Mouse (Mus musculus) right cerebral cortex, adult 18-20 months (tissue): ENCODE results near the gene Zswim4.
"Not testable (repeated sequence)": the region's sequence is repeated elsewhere in the genome, so short reads cannot be mapped to it uniquely, and the experiment has no call there.

Source experiments
- DNase-seq: peaks from one replicate; pipeline ENCODE4 v3.0.0; 2022; ENCODE audit warnings: mixed read lengths

The Zswim4 gene

DNA sequence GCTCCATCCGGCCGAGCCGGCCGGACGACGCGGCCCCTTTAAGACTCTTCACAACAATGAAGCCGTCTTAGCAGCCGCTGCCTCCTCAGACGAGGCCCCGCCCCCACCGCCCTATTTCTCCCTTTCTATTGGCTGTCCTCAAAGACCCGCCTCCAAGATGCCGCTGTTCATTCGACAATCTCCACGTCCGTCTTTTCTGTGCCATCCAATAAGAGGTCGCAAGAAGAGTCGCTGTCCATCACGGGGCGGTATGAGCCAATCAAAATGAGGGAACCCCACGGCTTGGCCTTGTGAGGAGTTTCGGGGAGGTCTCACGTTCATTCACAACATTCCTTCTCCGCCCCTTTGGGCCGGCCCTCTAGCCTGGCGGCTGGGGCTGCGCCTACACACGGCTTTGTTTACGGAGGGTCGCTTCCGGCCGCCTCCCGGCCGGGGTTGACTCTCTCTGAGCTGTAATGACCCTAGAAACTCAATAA, at the start of gene Zswim4:
TSS of gene Zswim4 (minus strand) at position 58 of the 476 bp plus-strand sequence.
- DNase-seq, result peak; percentile 99

DNA sequence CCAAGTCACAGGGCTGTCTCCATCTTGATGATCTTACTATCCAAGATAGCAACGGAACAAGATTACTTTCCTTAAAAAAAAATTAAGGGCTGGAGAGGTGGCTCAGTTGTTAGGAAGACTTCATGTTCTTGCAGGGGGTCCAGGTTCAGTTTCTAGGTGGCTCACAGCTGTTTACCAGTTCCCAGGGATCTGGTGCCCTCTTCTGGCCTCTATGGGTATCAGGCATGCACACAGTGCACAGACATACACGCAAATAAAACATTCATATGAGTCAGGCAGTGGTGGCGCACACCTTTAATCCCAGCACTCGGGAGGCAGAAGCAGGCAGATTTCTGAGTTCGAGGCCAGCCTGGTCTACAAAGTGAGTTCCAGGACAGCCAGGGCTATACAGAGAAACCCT, 48.8 kb upstream of the Zswim4 start:
- not testable (repeated sequence) for DNase-seq

DNA sequence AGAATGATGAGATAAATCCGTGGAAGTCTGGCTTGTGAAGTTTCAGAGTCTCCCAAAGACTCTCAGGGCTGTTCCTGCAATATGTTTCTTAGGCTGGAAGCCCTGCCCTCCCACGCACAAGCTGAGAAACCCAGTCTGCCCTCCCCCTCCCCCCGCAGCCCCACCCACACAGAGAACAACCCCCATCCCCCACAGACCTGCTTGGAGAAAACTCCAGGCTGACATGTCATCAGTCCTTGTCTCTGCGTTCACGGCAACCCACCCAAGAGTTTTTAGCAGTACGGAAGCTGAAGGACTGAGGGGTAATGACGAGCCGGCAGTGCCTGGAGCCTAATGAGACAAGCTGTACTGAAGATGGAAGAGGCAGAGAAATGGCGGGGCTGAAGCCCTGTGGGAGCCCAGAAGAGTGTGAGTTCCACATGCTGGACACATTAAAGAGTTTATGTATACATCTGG, 47.8 kb upstream of the Zswim4 start:
- DNase-seq, result peak; percentile 27

DNA sequence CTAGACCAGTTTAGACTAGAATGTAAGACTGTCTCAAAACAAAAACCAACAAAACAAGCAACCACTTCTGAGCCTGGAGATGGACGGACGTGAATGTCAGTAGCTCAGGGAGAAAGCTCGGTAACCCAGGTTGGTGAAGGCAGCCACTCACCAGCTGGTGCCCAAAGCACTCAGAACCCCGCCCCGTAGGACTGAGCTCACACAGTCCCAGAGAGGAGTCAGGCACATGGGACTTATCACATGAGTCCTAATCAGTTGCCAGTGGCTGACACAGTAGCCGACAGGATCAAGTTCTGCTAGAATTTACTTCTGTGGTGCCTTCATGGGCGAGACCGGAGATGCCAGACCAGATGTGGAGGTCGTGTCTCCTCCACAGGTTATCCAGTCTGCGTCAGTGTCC, 43.9 kb upstream of the Zswim4 start:
- no peak for DNase-seq

DNA sequence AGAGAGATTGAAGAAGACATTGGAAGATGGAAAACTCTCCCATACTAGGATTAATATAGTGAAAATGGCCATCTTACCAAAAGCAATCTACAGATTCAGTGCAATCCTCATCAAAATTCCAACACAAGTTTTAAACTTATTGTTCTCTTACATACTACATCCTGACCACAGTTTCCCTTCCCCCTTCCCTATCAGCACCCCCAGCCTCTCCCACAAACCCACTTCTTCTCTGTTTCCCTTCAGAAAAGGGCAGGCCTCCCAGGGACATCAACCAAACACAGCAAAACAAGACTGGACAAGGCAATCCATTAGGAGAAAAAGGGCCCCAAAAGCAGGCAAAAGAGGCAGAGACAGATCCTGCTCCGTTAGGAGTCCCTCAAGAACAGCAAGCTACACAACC, 39.6 kb upstream of the Zswim4 start:
- no peak for DNase-seq

DNA sequence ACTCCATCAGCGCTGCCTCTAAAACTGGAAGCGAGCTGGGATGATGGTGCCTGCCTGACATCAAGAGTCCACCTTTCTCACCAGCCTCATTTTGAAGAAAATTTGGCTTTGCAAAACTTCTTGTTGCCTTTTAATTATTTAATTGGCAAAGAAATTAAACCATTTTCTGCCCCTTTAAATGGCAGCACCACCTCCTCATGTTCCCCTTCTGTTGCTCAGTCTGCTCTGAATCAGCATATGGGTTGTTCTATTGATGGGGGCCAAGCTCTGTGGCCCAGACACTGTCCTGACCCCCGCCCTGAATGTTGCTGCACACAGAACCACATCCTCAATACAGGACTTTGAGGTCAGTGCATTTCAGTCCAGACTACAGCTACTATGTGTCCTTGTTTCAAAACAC, 37.1 kb upstream of the Zswim4 start:
- DNase-seq, result no peak

DNA sequence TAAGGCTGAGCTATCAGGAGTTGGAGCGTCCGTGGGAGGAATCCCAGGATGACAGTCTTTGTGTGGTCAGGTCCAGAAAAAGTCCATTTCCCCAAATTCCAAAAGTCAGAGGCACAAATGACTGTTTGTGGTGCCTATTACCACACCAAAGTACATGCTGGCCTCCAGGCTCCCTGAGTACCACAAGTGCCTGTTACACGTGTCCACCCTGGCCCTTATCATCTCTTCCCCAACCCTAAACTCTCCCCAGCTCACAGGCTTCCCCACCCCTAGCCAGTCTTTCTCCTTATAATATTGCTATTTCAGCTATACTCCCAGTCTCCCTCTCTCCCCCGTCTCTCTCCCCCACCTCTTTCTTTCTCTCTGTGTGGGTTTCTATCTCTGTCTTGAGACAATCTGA, 35.4 kb upstream of the Zswim4 start:
- no peak for DNase-seq

DNA sequence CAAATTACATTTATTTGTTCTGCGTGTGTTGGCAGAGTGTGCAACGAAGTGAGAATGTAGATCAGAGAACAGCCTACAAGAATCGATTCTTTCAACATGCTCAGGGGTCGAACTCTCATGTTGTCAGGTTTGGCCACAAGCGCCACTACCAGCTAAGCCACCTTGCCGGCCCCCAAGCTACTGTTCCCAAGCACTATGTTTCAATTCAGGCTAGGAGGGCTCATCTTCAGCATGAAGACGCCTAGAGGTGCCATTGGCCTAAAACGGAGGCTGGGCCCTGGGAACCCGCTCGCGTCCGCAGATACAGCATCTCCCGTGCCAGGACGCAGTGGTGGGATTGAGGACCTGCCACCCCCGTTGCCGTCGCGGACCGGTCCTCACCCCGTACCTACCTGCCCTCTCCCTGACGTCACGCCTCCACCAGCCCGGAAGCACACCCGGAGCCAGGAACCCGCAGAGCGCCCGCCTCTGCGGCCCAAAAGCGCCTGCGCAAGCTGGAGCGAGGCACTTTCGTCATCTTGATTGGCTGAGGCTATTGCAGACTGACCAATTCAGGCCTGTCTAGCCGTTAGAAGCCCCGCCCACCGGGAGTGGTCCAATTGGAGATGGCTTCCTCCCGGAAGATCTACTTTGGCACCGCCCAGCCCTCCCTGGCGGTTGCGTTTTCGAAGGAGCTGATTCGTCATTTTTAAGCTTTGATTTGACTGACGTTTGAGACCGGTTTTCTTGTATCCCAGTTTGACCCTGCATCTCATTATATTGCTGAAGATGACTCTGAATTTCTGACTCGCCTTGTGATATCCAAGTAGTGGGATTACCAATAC, 33.3 kb upstream of the Zswim4 start, which contains the start of gene Ccdc130:
TSS of gene Ccdc130 (minus strand) at position 431 of the 824 bp plus-strand sequence.
- peak; percentile 100 for DNase-seq

DNA sequence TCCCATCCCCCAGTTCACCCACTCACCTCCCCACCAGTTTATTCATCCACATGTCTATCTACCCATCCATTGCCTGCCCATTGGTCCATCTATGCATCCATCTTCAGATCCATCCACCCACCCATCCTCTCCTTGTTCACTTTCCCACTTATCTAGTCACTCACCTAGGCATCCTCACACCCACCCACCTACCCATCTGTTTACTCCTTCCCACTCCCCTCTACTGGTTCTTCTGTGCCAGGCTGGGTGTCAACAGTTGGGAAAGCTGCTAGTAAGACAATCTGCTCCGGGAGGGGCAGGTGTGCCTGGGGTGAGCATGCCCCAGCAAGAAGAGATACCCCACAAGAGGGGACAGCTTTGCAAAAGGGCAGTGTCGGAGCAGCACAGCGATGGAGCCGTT, 24.2 kb upstream of the Zswim4 start:
- DNase-seq, result peak; percentile 42

DNA sequence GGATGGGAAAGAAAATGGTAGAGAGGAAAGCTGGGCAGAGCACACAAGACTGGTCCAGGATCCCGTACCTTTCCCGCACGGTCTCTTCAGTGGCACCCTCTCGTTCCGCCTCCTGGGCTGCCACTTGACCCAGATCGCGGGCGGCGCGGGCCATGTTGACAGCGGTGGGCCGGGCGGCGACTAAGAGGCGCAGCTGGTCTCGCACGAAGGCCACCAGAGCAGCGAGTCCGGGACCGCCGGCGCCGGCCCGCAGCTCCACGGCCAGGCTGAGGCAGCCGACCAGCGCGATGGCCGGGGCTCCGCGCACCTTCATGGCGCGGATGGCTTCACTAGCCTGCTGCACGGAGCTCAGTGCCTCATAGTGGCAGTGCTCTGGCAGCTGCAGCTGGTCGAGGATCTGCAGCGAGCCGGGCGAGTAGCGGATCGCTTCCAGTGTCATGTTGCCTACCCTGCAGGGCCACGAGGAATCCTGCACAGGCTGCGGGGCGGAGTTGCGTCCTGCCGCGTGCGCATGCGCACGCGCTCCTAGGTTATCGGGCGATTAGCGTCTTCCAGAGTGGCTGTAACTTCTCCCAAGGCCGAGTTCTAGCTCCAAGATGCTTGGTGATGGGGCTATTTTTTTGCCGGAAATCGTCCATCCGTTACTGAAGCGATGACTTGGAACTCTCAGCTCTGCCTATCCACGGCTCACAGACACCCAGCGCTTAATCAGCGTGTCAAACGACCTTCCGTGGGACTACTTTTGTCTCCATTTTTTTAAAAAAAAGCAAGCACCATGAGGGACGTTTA, 20.2 kb upstream of the Zswim4 start, which contains the start of gene Mri1:
TSS of gene Mri1 (minus strand) at position 505 of the 789 bp plus-strand sequence.
- peak; percentile 81 for DNase-seq

DNA sequence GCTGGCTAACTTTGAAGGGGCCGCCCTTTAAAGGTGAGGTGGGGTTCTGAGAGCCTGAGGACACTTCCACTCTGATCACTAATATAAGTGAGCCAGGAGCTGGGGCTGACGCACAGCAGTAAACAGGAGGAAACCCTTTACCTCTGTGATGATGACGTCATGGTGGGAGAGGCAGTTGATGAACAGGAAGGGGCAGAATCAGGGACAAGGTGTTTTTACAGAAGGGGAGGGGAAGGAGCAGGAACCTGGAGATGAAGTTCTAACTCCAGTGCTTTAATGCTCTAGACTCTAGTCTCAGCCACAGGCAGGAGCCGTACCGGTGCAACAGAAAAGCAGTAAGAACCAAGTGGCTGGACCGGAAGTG, 19.6 kb upstream of the Zswim4 start:
- peak; percentile 24 for DNase-seq

DNA sequence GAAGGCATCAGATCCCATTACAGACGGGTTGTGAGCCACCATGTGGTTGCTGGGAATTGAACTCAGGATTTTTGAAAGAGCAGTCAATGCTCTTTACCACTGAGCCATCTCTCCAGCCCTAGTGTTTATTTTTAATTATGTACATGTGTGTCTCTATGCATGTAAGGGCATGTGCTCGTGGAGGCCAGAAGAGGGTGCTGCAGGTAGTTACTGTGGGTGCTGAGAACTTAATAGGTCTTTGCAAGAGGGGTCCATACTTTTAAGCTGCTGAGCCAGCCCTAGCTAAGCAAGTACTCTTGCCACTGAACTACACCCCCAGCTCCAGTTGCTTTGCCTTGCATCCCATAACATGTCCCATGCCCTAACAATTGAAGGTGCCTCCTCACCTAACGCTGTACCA, 19.0 kb upstream of the Zswim4 start:
- no peak for DNase-seq

DNA sequence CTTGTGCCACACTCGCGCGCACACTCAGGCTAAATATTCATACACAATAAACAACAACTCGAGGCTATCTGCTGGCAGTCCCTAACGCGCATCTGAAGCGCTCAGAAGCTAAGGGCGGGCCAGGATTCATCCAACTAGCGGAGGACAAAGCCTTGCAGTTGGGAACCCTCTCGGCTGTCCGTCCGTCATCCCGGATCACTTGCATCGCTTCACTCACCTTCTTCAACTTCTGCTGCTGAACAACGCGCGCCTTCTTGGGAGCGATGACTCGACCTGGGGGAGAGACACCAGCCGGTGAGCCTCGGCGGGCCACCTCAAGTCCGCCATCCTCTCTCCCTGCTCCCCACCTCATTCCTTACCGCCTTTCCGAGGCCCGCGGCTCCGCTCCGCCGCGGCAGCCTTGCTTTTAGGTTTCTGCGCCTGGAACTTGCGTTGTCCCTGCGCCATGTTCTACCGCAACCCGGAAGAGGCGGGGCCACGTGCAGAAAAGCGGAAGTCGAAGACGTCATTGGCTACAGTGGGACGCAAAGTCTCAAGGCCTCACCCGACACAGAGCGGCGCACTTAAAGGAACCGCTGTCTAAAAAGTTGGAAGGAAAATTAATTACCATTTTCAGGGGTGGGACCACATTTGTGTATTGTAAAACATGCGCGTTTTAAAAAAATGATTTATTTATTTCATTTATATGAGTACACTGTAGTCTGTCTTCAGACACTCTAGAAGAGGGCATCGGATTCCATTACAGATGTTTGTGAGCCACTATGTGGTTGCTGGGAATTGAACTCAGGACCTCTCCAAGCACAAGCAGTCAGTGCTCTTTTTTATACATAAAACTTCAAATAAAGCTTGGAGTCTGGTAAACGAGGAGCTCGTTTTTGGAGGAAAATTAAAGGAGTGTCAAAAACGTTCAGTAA, 12.7 kb upstream of the Zswim4 start, which contains the start of gene D8Ertd738e:
TSS of gene D8Ertd738e (minus strand) at position 463 of the 914 bp plus-strand sequence.
- peak; percentile 92 for DNase-seq

DNA sequence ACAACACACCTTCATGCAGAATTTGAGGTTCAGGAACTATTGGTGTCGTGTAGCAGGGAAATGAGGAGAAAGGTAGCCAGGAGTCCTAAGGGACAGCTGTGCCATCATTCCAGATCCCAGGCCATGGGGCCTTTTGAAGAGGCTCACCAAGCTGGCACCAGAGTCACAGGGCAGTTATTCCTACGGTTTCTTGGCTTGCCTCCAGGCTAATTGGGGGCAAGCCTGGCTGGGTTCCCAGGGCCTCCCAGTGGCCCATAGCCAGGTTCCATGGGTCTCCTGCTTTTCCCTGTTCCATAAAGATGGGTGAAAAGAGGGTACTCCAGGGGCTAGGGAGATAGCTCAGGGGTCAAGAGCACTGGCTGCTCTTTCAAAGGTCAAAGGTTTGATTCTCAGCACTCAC, 5.0 kb upstream of the Zswim4 start:
- no peak for DNase-seq

DNA sequence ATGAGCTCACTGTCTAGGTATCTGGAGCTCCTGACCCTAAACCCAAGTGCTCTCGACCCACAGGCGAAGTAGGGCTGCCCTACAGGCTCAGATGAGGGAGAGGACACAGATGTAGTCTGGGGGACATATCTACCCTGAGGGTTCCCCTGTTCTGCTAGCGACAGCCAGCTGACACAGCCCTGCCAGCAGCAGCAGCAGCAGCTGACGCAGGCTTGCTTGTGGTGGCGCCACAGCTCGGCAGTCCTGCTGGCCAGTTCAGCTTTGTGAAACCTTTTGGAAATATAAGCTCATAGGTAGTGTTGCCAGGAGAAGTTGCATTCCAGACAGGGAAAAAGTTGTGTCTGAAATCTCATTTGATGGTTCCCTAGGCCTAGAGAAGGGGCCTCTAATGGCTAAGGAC, 4.3 kb upstream of the Zswim4 start:
- no peak for DNase-seq

DNA sequence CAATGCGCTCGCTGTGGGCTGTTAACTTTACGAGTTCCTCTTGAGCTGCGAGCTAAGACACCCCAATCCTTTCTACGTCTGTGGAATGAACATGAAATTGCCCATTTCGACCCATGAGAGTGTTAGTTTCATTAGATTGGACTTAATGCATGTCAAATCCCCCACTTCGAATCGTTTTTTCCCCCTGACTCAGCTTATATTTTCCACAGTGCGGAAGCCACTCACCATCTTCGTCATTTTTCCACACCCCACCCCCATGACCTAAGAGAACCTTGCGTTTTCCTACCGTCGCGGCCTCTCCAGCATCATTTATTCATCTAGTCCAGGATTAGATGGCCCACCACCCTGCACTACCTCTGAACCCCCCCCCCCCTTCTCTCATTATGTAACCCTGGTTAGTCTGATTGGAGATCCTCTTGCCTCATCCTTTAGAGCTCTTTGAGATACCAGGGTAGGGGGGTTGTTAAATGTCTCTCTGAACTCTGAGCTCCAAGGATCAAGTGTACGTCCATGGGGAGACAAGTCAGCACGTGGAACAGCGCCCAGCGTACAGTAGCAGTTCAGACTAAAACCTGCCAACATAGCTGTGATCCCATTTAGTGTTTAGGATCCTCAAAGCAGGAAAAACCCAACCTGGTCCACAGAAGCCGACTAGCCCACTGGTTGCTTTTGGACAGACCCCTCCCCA, 831 bp upstream of the Zswim4 start:
- no peak for DNase-seq

DNA sequence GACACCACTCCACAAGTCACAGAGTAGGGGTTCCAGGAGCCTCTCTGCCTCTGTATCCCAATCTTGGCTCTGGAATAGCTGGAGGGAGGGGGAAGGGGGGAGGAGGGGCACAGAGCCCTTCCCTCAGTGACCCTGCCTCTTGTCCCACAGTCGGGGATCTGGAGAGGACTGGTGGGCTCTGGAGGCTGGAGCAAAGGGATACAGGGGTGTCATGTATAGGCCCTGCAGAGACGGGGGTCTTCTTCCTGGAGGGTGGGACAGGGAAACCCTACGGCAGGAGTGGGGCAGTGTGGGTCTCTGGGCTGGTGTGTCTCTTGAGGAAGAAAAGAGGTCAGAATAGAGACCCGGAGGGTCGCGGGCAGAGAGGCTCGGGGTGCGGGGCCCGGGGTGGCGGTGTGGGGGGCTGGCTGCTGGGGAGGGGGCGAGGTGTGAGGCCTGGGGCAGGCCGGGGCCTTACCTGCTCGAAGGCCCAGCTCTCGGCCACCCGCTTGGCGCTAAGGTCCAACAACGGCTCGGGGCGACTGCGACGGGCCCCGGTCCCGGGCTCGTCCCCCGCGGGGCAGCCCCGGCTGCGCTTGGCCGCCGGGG, 351 bp downstream of the Zswim4 start:
- DNase-seq, result no peak

DNA sequence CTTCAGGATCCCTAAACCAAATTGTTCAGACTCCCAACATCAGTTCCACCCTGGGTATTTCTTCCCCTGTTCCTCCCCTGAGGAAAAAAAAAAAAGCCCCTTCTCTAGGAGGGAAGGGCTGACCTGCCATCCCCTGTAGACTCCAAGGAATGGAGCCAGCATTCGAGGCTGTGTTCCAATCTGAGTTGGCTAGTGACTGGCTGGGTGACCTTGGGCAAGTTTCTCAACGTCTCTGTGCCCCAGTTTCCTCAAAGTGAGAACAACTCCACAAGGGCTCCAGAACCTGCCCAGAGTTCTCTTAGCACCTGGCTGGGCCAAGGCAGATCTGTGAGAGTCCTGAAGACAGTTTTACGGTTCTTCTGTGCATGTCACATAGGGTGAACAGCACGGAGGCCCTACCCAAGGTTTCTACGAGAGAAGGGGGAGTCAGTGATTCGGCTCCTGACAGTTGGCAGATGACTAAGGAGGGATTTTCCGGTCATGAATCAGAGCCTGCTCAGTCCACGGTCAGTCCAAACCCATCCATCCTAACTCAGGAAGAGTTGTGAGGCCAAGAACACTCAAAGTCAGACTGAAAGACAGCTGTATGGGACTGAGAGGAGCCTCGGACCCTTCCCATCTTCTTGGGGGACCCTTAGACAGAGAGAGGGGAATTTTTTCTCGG, 977 bp downstream of the Zswim4 start:
- no peak for DNase-seq

DNA sequence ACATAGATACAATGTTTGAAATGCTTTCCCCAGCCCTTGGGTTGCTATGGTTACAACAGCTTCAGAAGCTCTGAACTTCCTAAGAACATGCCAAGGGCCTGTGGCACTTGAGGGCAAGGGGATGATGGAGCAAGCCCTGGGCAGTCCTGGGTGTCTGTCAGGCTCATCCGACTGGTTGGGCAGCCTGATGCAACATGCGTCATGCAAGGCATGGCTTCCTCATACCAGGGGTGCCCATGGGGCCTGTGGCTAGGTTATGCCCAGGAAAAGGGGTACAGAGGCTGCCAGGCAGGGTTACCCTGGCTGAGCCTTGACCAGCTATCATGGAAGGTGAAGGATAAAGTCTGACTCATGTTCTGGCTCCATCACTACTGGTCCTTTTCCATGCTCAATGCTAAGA, 3.8 kb downstream of the Zswim4 start:
- DNase-seq, result no peak

DNA sequence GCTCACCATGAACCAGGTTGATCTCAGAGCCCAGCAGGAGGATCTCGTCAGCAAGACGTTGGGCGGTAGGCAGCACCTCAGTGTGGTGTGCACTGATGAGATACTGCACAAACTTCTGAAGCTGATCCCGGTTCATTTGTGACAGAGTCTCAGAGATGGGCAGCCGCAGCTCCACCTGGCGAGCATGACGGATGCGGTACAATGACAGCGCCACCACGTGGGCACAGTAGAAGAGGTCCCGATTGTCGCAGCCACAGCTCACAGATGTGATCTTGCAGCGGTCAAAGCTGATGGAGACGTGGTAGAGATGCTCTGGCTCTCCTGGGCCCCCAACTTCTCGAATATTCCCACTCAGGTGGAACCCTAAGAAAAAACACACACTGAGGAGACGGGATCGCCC, 6.1 kb downstream of the Zswim4 start:
- no peak for DNase-seq
